In genomic region chr19:7423028-7423655, GRCm38 (mm10) we compare ENCODE assay signal across 8 mouse cellular contexts. TPM values are rescaled to one million over a fixed set of nuclear protein-coding genes. Genes with fewer than 3 reads are reported as not detected.
DNase-seq lines count a peak whose midpoint lies in the region; ATAC-seq and TF ChIP-seq lines count a peak whose summit lies in the region.

No protein-coding gene starts in this region.

- H3K4me2 ChIP-seq in hindbrain, embryonic 11.5 days (replicated peaks; ENCODE audit: low read depth, low read length) = peak overlapping the region; percentile 55
- H3K4me2 ChIP-seq in lung, embryonic 14.5 days = peak overlapping the region; percentile 53

- peak; percentile 81 for DNase-seq in MN1 (ENCODE audit: low spot score)
- DNase-seq in cerebellum, adult 8-10 months = peak; percentile 79
- DNase-seq in frontal cortex, postnatal 14 days (ENCODE audit: low spot score in 2 of 2) = peak; percentile 71 to 81
- peak; percentile 66 for DNase-seq in hindbrain, embryonic 11.5 days (ENCODE audit: low spot score)
- DNase-seq in layer of hippocampus, postnatal 10 days (ENCODE audit: low spot score in 2 of 2) = peak; percentile 87 to 93
- DNase-seq in lung, embryonic 14.5 days = peak; percentile 96
- peak; percentile 91 for DNase-seq in retina, postnatal 1 day

- H3K9me3 ChIP-seq in hindbrain, embryonic 11.5 days (ENCODE audit: control insufficient read depth, low read length) = no peaks in the 10 kb centered on the region
- no peaks in the 10 kb centered on the region for H3K9me3 ChIP-seq in lung, embryonic 14.5 days (ENCODE audit: low read depth, low read length)

- no peaks in the 10 kb centered on the region; the same call in 1 of the 2 replicates for H3K27me3 ChIP-seq in hindbrain, embryonic 11.5 days (ENCODE audit: control insufficient read depth, insufficient read depth, low read length)
- H3K27me3 ChIP-seq in lung, embryonic 14.5 days (ENCODE audit: insufficient read depth, low read length) = no peaks in the 10 kb centered on the region

- 15% methylated on average over 51 of the region's 51 CpGs for WGBS in hindbrain, embryonic 11.5 days
- WGBS in lung, embryonic 14.5 days = 18% methylated on average over 51 of the region's 51 CpGs

- no peak for TF ChIP-seq CTCF in lung, embryonic 14.5 days (IDR thresholded peaks at IDR 0.05; ENCODE audit: low read depth)

- H3K27ac ChIP-seq in hindbrain, embryonic 11.5 days (ENCODE audit: low read depth, low read length) = peak overlapping the region; percentile 86
- H3K27ac ChIP-seq in lung, embryonic 14.5 days (ENCODE audit: low read depth) = peak overlapping the region; percentile 85

- H3K9ac ChIP-seq in hindbrain, embryonic 11.5 days (ENCODE audit: low read depth, low read length) = peak overlapping the region; percentile 68
- H3K9ac ChIP-seq in lung, embryonic 14.5 days = 0 out of 2 replicates have a peak overlapping the region, but pooled peaks have one; percentile 21

- H3K36me3 ChIP-seq in hindbrain, embryonic 11.5 days (ENCODE audit: control insufficient read depth, insufficient read depth, low read length) = peaks cover 9% of the 10 kb centered on the region
- H3K36me3 ChIP-seq in lung, embryonic 14.5 days (ENCODE audit: insufficient read depth) = peaks cover 81% of the 10 kb centered on the region

- ATAC-seq in hindbrain, embryonic 11.5 days (ENCODE audit: low FRiP score) = peak; percentile 6; the same call in 1 of the 2 replicates
- ATAC-seq in lung, embryonic 14.5 days (ENCODE audit: insufficient read depth) = peak; percentile 85
- no peak for ATAC-seq in activated CD4-positive, CD25-positive, alpha-beta regulatory T cell, adult 4 months

- H3K4me3 ChIP-seq in hindbrain, embryonic 11.5 days (ENCODE audit: low read depth, low read length) = peak overlapping the region; percentile 26
- H3K4me3 ChIP-seq in lung, embryonic 14.5 days (ENCODE audit: low read depth, low read length) = peak overlapping the region; percentile 25

- H3K4me1 ChIP-seq in hindbrain, embryonic 11.5 days (replicated peaks; ENCODE audit: control insufficient read depth, insufficient read depth, low read length) = peaks cover 46% of the 10 kb centered on the region
- H3K4me1 ChIP-seq in lung, embryonic 14.5 days (ENCODE audit: insufficient read depth) = peaks cover 42% of the 10 kb centered on the region

RNA-seq across cellular contexts. Expression of gene 2700081O15Rik, which starts 5.7 kb away (rescaled TPM):
- 14.5 and 17.7 TPM in 2 replicates for polyA plus RNA-seq in hindbrain, embryonic 11.5 days (2014; fragmentation: Nextera tagmentation; extraction: Ambion mirVana)
- 10 to 100 TPM; 70.8 to 72.1 TPM for total RNA-seq in layer of hippocampus, postnatal 10 days (2021)
- polyA plus RNA-seq in lung, embryonic 14.5 days (2014; fragmentation: Nextera tagmentation; extraction: Ambion mirVana) = 8.6 and 9.5 TPM in 2 replicates
- under 1 TPM in 1 of 2 experiments, not detected in 1; 0.12 TPM for polyA plus RNA-seq in activated CD4-positive, CD25-positive, alpha-beta regulatory T cell, adult 4 months (2017; shearing (Covaris generic))

RNA-seq across cellular contexts. Expression of gene Spindoc, which starts 40.3 kb away (rescaled TPM):
- polyA plus RNA-seq in hindbrain, embryonic 11.5 days (2014; fragmentation: Nextera tagmentation; extraction: Ambion mirVana) = 26.1 and 34.6 TPM in 2 replicates
- 10 to 100 TPM; 39.0 to 45.6 TPM for total RNA-seq in layer of hippocampus, postnatal 10 days (2021)
- polyA plus RNA-seq in lung, embryonic 14.5 days (2014; fragmentation: Nextera tagmentation; extraction: Ambion mirVana) = 18.6 and 26.8 TPM in 2 replicates
- polyA plus RNA-seq in activated CD4-positive, CD25-positive, alpha-beta regulatory T cell, adult 4 months (2017; shearing (Covaris generic)) = 1 to 10 TPM; 1.5 to 5.3 TPM

RNA-seq across cellular contexts. Expression of gene Rtn3, which starts 59.9 kb away (rescaled TPM):
- polyA plus RNA-seq in hindbrain, embryonic 11.5 days (2014; fragmentation: Nextera tagmentation; extraction: Ambion mirVana) = 300 and 304 TPM in 2 replicates
- 100 to 1,000 TPM; 769 to 828 TPM for total RNA-seq in layer of hippocampus, postnatal 10 days (2021)
- 107 and 112 TPM in 2 replicates for polyA plus RNA-seq in lung, embryonic 14.5 days (2014; fragmentation: Nextera tagmentation; extraction: Ambion mirVana)
- polyA plus RNA-seq in activated CD4-positive, CD25-positive, alpha-beta regulatory T cell, adult 4 months (2017; shearing (Covaris generic)) = 10 to 100 TPM; 42.0 to 53.0 TPM
